Comparison of ENCODE assay signal across 16 mouse cellular contexts in the genomic region with DNA sequence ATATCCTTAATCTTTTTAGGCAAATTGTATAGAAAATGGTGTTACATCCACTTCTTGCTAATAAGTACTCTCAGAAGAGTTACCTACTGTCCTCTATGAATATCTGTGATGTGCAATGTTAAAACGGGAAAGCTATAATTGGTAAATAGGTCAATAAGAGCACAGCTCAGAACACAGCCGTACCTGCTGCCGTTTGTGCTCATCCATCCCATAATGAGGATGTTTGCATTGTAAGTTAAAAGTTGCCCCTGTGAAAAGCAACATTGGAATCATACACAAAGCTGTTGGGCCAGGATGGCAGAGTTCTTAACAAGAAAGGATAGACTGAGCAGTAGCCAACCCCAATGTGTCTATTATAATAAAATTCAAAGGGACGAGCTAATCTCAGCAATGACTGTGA.
DNase-seq lines count a peak whose midpoint lies in the region; TF ChIP-seq lines count a peak whose summit lies in the region.
"Had no signal": no experiment of that assay in that cellular context is flagged by ENCODE, and none has a peak within 500 bp of the region (broad histone marks: within the 10 kb centered on the region; RNA-seq: fewer than 3 reads in every experiment).

No protein-coding gene starts in this region.

- no peak overlapping the region for H3K27ac ChIP-seq in cerebellum, adult 2 months (ENCODE audit: insufficient read depth, low read length)
- H3K27ac ChIP-seq: embryonic facial prominence, embryonic 13.5 days; embryonic facial prominence, embryonic 15.5 days; forebrain, embryonic 10.5 days; forebrain, embryonic 12.5 days had no signal

- no peak for TF ChIP-seq CTCF in cerebellum, adult 2 months (IDR thresholded peaks at IDR 0.05; ENCODE audit: borderline replicate concordance, insufficient read depth, low read depth, low read length)

- no peak for TF ChIP-seq POLR2A in cerebellum, adult 2 months (IDR thresholded peaks at IDR 0.05; ENCODE audit: borderline replicate concordance, insufficient read depth, low read length)

- H3K4me3 ChIP-seq in cerebellum, adult 2 months (replicated peaks; ENCODE audit: insufficient read depth, low read depth, low read length): no peak overlapping the region
- H3K4me3 ChIP-seq: embryonic facial prominence, embryonic 13.5 days; embryonic facial prominence, embryonic 15.5 days; erythroblast, embryonic 14.5 days; forebrain, embryonic 10.5 days; forebrain, embryonic 12.5 days had no signal

- peaks cover 5% of the 10 kb centered on the region; the same call in 1 of the 2 replicates for H3K4me1 ChIP-seq in cerebellum, adult 2 months (ENCODE audit: control insufficient read depth, insufficient read depth, low read length)

- WGBS in cerebellum, adult 2 months: 18% methylated on average over 4 of the region's 4 CpGs

- H3K27me3 ChIP-seq in cerebellum, adult 2 months (ENCODE audit: control insufficient read depth, insufficient read depth, low read length): no peaks in the 10 kb centered on the region
- H3K27me3 ChIP-seq: embryonic facial prominence, embryonic 13.5 days; embryonic facial prominence, embryonic 15.5 days; forebrain, embryonic 12.5 days had no signal

- DNase-seq in cerebellum, adult 2 months: peak; percentile 26 to 46
- no peak for DNase-seq in cerebellum, adult 8-10 months
- DNase-seq in retina, embryonic 14.5 days (ENCODE audit: low spot score): peak; percentile 35
- no peak for DNase-seq in lung, postnatal 4 days
- no peak for DNase-seq in layer of hippocampus, postnatal 36 days
- DNase-seq: adrenal gland, adult 2 months; adrenal gland, postnatal 10 days; adrenal gland, postnatal 25 days; cerebellum, adult 11-12 months; cerebellum, adult 9-10 months; cerebellum, postnatal 10 days had no signal

Comparison
In these comparisons a context has a peak if more than half of its experiments do, and no peak if none do; other contexts are left out.
1. DNase-seq: peak in cerebellum, adult 2 months (2 of 2) and retina, embryonic 14.5 days (single experiment); none in cerebellum, adult 8-10 months (single experiment), lung, postnatal 4 days (0 of 2) and layer of hippocampus, postnatal 36 days (0 of 2).